Mouse (Mus musculus): ENCODE measurements around the gene Gm4969. TPM values are rescaled to one million over a fixed set of nuclear protein-coding genes. Genes with fewer than 3 reads are reported as not detected.
A peak's percentile ranks its signal among the peaks of the same experiment; 100 is the strongest.

Gm4969 gene
- polyA plus RNA-seq, 1 experiment from 2014 or later: 3.6 TPM

DNA sequence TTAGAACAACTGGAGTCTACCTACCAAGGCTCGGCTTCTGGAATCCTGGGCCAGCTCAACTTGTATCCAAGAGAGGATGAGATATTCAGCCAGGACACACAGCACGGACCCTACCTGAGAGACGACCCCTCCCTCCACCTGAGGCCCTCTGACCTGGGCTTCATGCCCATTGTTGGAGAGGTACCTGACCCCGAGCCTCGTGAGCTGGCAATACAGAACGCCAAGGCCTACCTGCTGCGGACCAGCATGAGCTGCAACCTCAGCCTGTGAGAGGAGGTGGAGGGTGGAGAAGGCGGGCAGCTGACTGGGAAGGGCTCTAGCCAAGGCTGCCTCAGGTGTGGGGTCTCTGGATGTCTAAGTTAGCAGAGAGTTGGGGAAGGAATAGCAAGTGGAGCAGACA is 63.1 kb downstream of the Gm4969 start:
- no peak overlapping the region for H3K4me2 ChIP-seq (replicated peaks)
- H3K9ac ChIP-seq (replicated peaks): no peak overlapping the region
- H3K4me3 ChIP-seq: no peak overlapping the region
- no peaks in the 10 kb centered on the region for H3K27me3 ChIP-seq
- H3K9me3 ChIP-seq: no peaks in the 10 kb centered on the region
- no peak for ATAC-seq (replicated peaks)
- peaks cover 12% of the 10 kb centered on the region for H3K36me3 ChIP-seq
- WGBS: 92% methylated on average over 8 of the region's 8 CpGs
- H3K27ac ChIP-seq (replicated peaks): no peak overlapping the region
- H3K4me1 ChIP-seq: peaks cover 9% of the 10 kb centered on the region

DNA sequence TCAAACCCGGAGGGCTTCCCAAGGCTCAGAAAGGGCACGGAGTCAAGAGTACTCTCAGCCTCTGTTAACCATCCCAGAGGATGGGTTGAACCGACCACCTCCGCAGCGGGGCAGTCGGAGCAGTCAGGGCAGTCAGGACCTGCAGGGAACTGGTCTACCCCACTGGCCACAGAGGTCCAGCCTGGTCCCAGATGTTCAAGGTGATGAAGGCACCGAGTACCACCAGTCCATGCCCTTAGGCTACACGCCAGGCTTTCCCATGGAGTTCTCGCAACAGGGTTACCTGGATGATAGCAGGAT is 63.4 kb downstream of the Gm4969 start:
- Histone ChIP-seq H3K9ac (replicated peaks) (peak overlapping the region; percentile 32; the same call in 1 of the 2 replicates), H3K36me3 (peaks cover 16% of the 10 kb centered on the region)

DNA sequence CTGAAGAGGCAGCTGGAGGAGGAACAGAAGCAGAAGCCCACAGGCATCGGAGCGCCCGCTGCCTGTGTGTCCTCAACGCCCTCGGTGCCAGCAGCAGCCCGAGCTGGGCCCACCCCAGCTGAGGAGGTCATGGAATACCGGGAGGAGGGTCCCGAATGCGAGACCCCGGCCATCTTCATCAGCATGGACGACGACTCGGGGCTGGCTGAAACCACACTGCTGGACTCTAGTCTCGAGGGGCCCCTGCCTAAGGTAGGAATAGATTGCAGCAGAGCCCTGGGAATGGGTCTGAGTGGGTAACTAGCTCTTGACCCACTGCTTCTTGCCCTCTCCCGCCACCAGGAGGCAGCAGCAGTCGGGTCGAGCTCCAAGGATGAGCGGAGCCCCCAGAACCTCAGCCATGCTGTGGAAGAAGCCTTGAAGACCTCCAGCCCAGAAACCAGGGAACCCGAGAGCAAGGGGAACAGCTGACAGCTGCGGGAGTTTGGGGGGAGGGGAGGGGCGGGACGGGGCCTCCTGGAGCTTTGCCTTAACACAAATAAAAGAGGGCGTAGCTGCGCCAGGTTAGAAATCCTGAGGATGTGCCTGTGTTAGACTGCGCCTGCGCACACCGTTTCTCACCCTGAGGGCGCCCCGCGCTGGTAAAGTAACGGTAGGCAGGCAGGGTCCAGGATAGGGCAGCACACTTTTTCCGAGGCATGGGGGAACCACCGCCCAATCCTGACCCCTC is 64.0 kb downstream of the Gm4969 start, which contains the start of gene Rsph6a:
Gene Rsph6a (plus strand): TSS at position 644 of the 730 bp plus-strand sequence.
- Histone ChIP-seq H3K4me2 (replicated peaks) (peak within 1 kb of the TSS; percentile 42), H3K4me1 (peaks cover 9% of the 10 kb centered on the region), H3K27me3 (no peaks in the 10 kb centered on the region), H3K9ac (replicated peaks) (peak within 1 kb of the TSS; percentile 32; the same call in 1 of the 2 replicates), H3K9me3 (no peaks in the 10 kb centered on the region), H3K36me3 (peaks cover 21% of the 10 kb centered on the region), H3K4me3 (peak within 1 kb of the TSS; percentile 29), H3K27ac (replicated peaks) (no peak within 1 kb of the TSS)
- 24% methylated on average over 33 of the region's 33 CpGs for WGBS
- ATAC-seq (replicated peaks): peak; percentile 62

More for the DNA sequence above, 63.4 kb downstream of the Gm4969 start:
- no peaks in the 10 kb centered on the region for H3K9me3 ChIP-seq
- peak overlapping the region; percentile 42 for H3K4me2 ChIP-seq (replicated peaks)
- 63% methylated on average over 9 of the region's 9 CpGs for WGBS
- H3K4me1 ChIP-seq: peaks cover 9% of the 10 kb centered on the region
- H3K4me3 ChIP-seq: peak overlapping the region; percentile 29
- H3K27ac ChIP-seq (replicated peaks): no peak overlapping the region
- peak; percentile 9; the same call in 1 of the 2 replicates for ATAC-seq (replicated peaks)
- H3K27me3 ChIP-seq: no peaks in the 10 kb centered on the region

DNA sequence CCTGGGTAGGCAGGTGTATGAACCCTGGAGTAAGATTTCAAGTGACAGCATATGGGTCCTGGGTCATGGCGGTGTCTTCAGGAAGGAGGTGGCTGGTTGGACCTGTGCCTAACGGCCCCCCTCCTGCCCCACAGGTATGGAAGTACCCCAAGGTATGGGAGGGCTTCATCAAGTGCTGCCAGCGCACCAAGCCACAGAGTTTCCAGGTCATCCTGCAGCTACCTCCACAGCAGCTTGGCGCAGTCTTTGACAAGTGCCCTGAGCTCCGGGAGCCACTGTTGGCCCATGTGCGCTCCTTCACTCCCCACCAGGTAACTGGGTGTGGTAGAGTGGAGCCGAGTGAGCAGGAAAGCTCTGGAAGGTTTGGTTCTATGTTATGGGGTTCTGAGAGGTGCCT is 65.0 kb downstream of the Gm4969 start:
- Histone ChIP-seq H3K36me3 (peaks cover 31% of the 10 kb centered on the region), H3K9ac (replicated peaks) (no peak overlapping the region), H3K9me3 (no peaks in the 10 kb centered on the region), H3K4me1 (peaks cover 9% of the 10 kb centered on the region), H3K27me3 (no peaks in the 10 kb centered on the region), H3K27ac (replicated peaks) (no peak overlapping the region), H3K4me3 (no peak overlapping the region), H3K4me2 (replicated peaks) (no peak overlapping the region)
- ATAC-seq (replicated peaks): no peak
- WGBS: 91% methylated on average over 7 of the region's 7 CpGs

DNA sequence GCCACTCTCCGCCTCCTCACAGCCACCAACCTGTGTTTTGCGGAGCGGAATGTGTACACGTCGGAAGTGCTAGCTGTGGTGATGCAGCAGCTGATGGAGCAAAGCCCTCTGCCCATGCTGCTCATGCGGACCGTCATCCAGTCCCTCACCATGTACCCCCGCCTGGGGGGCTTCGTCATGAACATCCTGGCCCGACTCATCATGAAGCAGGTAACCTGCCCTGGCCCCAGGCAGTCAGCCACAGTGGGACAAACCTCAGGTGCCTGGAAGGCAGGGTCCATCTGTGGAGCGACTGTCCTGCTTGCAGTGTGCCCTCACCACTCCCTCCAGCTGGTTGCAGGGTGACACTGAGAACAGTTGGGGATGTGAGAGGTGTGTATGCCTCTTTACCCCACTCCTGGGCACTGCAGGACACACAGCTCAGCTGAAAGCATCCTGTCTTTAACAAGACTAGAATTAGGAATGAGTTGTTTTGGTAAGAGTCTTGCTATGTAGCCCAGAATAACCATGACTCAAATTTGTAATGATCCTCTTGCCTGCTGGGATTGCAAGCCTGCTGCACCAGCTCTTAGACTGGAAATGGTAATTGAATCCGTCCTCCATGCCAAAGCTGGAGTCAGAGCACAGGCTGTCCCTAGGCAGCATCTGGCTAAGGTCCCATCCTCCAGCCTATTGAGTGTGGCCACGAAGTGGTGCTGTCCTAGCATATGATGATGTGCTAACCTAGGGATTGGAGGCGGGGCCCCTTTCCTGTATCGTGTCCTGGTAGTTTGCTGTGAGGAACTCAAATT is 65.6 kb downstream of the Gm4969 start:
- H3K9ac ChIP-seq (replicated peaks): no peak overlapping the region
- H3K4me3 ChIP-seq: no peak overlapping the region
- no peak overlapping the region for H3K4me2 ChIP-seq (replicated peaks)
- no peak for ATAC-seq (replicated peaks)
- H3K27me3 ChIP-seq: no peaks in the 10 kb centered on the region
- no peak overlapping the region for H3K27ac ChIP-seq (replicated peaks)
- peaks cover 9% of the 10 kb centered on the region for H3K4me1 ChIP-seq
- peaks cover 36% of the 10 kb centered on the region for H3K36me3 ChIP-seq
- H3K9me3 ChIP-seq: no peaks in the 10 kb centered on the region
- 87% methylated on average over 15 of the region's 15 CpGs for WGBS

DNA sequence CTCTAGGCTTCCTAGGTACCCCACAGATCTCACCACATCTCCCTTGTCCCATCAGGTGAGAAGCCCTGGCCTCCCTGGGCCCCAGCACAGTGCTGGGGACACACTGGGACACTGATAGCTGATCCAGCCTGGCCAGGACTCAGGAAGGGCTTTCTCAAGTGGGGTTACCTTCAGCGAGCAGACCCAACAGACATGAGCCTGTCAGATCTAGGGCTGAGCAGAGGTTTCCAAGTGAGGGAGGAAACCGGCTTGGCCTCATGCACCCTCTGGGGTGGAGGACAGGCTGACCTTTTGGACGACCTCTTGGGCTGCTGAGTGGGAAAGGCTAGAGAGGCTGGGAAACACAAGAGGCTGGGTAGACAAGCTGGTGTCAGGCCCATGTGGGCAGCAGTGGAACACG is 67.0 kb downstream of the Gm4969 start:
- Histone ChIP-seq H3K4me2 (replicated peaks) (no peak overlapping the region), H3K4me1 (peaks cover 9% of the 10 kb centered on the region), H3K9me3 (no peaks in the 10 kb centered on the region), H3K4me3 (no peak overlapping the region), H3K27me3 (no peaks in the 10 kb centered on the region), H3K27ac (replicated peaks) (no peak overlapping the region), H3K9ac (replicated peaks) (no peak overlapping the region), H3K36me3 (peaks cover 50% of the 10 kb centered on the region)
- no peak for ATAC-seq (replicated peaks)
- 76% methylated on average over 4 of the region's 4 CpGs for WGBS

DNA sequence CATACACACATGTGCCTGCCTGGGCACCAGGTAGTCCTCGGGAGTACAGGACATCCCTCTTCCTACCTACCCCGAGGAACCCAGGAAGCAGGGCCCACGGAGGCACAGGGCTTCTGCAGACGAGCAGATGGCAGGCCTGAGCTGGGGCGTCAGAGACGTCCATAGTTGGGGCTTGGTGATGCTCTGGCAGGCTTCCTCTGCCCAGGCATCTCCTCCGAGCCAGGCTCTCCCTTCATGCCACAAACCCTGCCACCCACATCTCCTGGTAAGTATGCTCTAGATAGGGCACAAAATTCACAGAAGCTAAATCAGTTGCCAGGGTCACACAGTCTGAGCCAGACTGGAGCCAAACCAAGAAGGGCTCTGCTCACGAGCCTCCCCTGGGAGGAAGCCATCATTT is 68.0 kb downstream of the Gm4969 start:
- H3K27ac ChIP-seq (replicated peaks): no peak overlapping the region
- H3K9me3 ChIP-seq: no peaks in the 10 kb centered on the region
- no peaks in the 10 kb centered on the region for H3K27me3 ChIP-seq
- no peak overlapping the region for H3K4me2 ChIP-seq (replicated peaks)
- no peak overlapping the region for H3K4me3 ChIP-seq
- 86% methylated on average over 8 of the region's 8 CpGs for WGBS
- H3K36me3 ChIP-seq: peaks cover 60% of the 10 kb centered on the region
- peaks cover 9% of the 10 kb centered on the region for H3K4me1 ChIP-seq
- ATAC-seq (replicated peaks): no peak
- no peak overlapping the region for H3K9ac ChIP-seq (replicated peaks)

DNA sequence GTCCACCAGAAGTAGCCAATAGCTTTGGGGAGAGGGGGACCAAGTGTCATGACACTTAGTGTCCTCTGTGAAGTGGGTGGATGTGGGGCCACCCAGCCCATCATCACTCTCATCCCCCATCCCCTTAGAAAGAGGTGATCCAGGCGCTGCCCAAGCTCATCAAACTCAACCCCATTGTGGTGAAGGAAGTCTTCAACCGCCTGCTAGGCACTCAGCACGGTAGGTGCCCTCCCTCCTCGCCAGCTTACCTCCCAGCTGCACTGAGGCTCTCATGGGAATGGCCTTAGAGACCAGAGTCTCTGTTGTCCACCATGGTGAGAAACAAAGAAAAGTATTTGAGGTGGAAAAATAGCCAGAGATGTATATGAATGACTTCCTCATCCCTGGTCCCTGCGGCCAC is 68.9 kb downstream of the Gm4969 start:
- whole genome bisulfite sequencing: 90% methylated on average over 5 of the region's 5 CpGs
- H3K4me3 ChIP-seq: no peak overlapping the region
- H3K36me3 ChIP-seq: peaks cover 69% of the 10 kb centered on the region
- peaks cover 2% of the 10 kb centered on the region for H3K4me1 ChIP-seq
- no peak overlapping the region for H3K27ac ChIP-seq (replicated peaks)
- no peaks in the 10 kb centered on the region for H3K9me3 ChIP-seq
- H3K27me3 ChIP-seq: no peaks in the 10 kb centered on the region
- no peak for ATAC-seq (replicated peaks)
- no peak overlapping the region for H3K4me2 ChIP-seq (replicated peaks)
- no peak overlapping the region for H3K9ac ChIP-seq (replicated peaks)

Small RNAs within 50 kb of the gene (microRNA-seq; reads per million reads assigned to microRNA genes)
- gene Mir3100: not detected

Other genes starting within 250 kb of the Gm4969 start
- 18.2 and 19.2 TPM in 2 replicates for gene Pglyrp1, start 247.0 kb downstream of the Gm4969 start, polyA plus RNA-seq (2015; fragmentation: Nextera tagmentation; extraction: Ambion mirVana)
- 26.5 and 27.9 TPM in 2 replicates for gene Ccdc61, start 208.0 kb downstream of the Gm4969 start, polyA plus RNA-seq (2015; fragmentation: Nextera tagmentation; extraction: Ambion mirVana)
- 17.6 and 18.0 TPM in 2 replicates for gene Nova2, start 192.5 kb downstream of the Gm4969 start, polyA plus RNA-seq (2015; fragmentation: Nextera tagmentation; extraction: Ambion mirVana)
- 0.60 and 1.2 TPM in 2 replicates for gene Nanos2, start 131.0 kb downstream of the Gm4969 start, polyA plus RNA-seq (2015; fragmentation: Nextera tagmentation; extraction: Ambion mirVana)
- gene Mypop, start 127.1 kb downstream of the Gm4969 start, polyA plus RNA-seq (2015; fragmentation: Nextera tagmentation; extraction: Ambion mirVana): 4.4 and 5.5 TPM in 2 replicates
- 35.4 and 36.7 TPM in 2 replicates for gene Irf2bp1, start 114.3 kb downstream of the Gm4969 start, polyA plus RNA-seq (2015; fragmentation: Nextera tagmentation; extraction: Ambion mirVana)
- 0.18 TPM in 1 of 2 replicates, not detected in the other for gene Foxa3, start 94.8 kb downstream of the Gm4969 start, polyA plus RNA-seq (2015; fragmentation: Nextera tagmentation; extraction: Ambion mirVana)
- gene Sympk, start 94.0 kb downstream of the Gm4969 start, polyA plus RNA-seq (2015; fragmentation: Nextera tagmentation; extraction: Ambion mirVana): 34.8 and 35.4 TPM in 2 replicates
- not detected in 2 replicates for gene Rsph6a, start 63.7 kb downstream of the Gm4969 start, polyA plus RNA-seq (2015; fragmentation: Nextera tagmentation; extraction: Ambion mirVana)
- gene Dmwd, start 42.1 kb downstream of the Gm4969 start, polyA plus RNA-seq (2015; fragmentation: Nextera tagmentation; extraction: Ambion mirVana): 32.0 and 35.1 TPM in 2 replicates
- 8.8 and 11.2 TPM in 2 replicates for gene Dmpk, start 34.5 kb downstream of the Gm4969 start, polyA plus RNA-seq (2015; fragmentation: Nextera tagmentation; extraction: Ambion mirVana)
- gene Six5, start 23.8 kb downstream of the Gm4969 start, polyA plus RNA-seq (2015; fragmentation: Nextera tagmentation; extraction: Ambion mirVana): 2.3 and 2.4 TPM in 2 replicates
- 23.4 and 25.4 TPM in 2 replicates for gene Fbxo46, start 1.5 kb upstream of the Gm4969 start, polyA plus RNA-seq (2015; fragmentation: Nextera tagmentation; extraction: Ambion mirVana)
- 18.7 and 19.4 TPM in 2 replicates for gene Qpctl, start 30.9 kb upstream of the Gm4969 start, polyA plus RNA-seq (2015; fragmentation: Nextera tagmentation; extraction: Ambion mirVana)
- gene Snrpd2, start 31.4 kb upstream of the Gm4969 start, polyA plus RNA-seq (2015; fragmentation: Nextera tagmentation; extraction: Ambion mirVana): 135 and 143 TPM in 2 replicates
- 18.1 and 20.0 TPM in 2 replicates for gene Gipr, start 47.8 kb upstream of the Gm4969 start, polyA plus RNA-seq (2015; fragmentation: Nextera tagmentation; extraction: Ambion mirVana)
- gene Eml2, start 58.1 kb upstream of the Gm4969 start, polyA plus RNA-seq (2015; fragmentation: Nextera tagmentation; extraction: Ambion mirVana): 8.2 and 12.5 TPM in 2 replicates
- gene Gpr4, start 94.2 kb upstream of the Gm4969 start, polyA plus RNA-seq (2015; fragmentation: Nextera tagmentation; extraction: Ambion mirVana): 2.2 and 2.4 TPM in 2 replicates
- gene Opa3, start 110.0 kb upstream of the Gm4969 start, polyA plus RNA-seq (2015; fragmentation: Nextera tagmentation; extraction: Ambion mirVana): 40.6 and 44.5 TPM in 2 replicates
- gene Vasp, start 153.4 kb upstream of the Gm4969 start, polyA plus RNA-seq (2015; fragmentation: Nextera tagmentation; extraction: Ambion mirVana): 37.6 and 39.5 TPM in 2 replicates
- gene Ppm1n, start 161.7 kb upstream of the Gm4969 start, polyA plus RNA-seq (2015; fragmentation: Nextera tagmentation; extraction: Ambion mirVana): 0.19 and 0.31 TPM in 2 replicates
- gene Rtn2, start 164.3 kb upstream of the Gm4969 start, polyA plus RNA-seq (2015; fragmentation: Nextera tagmentation; extraction: Ambion mirVana): 123 and 127 TPM in 2 replicates
- gene Fosb, start 191.7 kb upstream of the Gm4969 start, polyA plus RNA-seq (2015; fragmentation: Nextera tagmentation; extraction: Ambion mirVana): 0.11 TPM in 2 replicates
- gene Ercc1, start 226.4 kb upstream of the Gm4969 start, polyA plus RNA-seq (2015; fragmentation: Nextera tagmentation; extraction: Ambion mirVana): 94.6 and 95.4 TPM in 2 replicates
- gene Cd3eap, start 241.1 kb upstream of the Gm4969 start, polyA plus RNA-seq (2015; fragmentation: Nextera tagmentation; extraction: Ambion mirVana): 23.9 and 24.0 TPM in 2 replicates
- gene Ppp1r13l, start 241.4 kb upstream of the Gm4969 start, polyA plus RNA-seq (2015; fragmentation: Nextera tagmentation; extraction: Ambion mirVana): 2.6 and 2.7 TPM in 2 replicates